Mouse (Mus musculus) adrenal gland, postnatal 36 days (tissue): ENCODE measurements at regions not wholly inside any gene's neighbourhood (a gene's known extent, or its start where the extent isn't known, plus 50 kb on each side); places are given as distances from the start of the nearest gene placed in this dataset.

ENCODE experiments used
- DNase-seq, 2 experiments: peaks; one replicate each; pipeline ENCODE4 v3.0.0; 2021; ENCODE audit warnings: mixed read lengths in 1 of 2

DNA sequence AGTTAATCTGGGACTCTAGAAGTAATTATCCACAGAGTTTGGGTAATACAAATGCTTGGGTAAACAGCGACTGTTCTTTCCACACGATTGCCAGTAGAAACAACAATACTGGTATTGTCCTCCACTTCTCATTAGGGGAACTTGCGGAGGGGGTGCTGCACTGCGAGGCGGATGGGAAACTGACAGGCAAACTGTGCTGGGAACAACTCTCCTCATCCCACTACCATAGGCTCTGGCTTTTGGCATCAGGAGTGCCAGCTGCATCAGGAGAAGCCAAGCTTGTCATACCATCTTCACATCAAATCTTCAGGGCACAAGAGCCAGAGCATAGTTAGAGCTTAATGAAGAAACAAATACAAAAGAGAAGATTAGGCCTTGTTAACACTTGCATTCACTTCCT lies 349.2 kb upstream of the Tmem161b start:
- DNase-seq: no peak

GRCm38 (mm10) chr13:83879561-83879960 lies 342.5 kb upstream of the Tmem161b start:
- no peak for DNase-seq

DNA sequence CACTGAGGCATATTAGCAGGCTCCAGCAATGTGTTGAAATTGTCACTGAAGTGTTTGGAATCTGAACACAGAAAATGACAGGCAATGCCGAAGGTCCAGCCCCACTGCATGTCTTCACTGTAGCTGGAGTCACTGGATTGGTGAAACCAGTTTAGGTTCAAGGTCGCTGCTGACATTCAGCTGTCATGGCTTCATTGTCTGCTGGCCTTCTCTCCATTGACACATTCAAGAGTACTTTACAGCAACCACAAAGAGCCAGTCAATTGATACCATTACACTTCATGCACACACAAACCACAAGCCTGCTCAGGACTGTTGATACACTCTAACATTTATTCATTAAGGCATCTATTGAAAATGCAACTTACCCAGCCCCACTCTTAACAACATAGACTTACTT lies 341.8 kb upstream of the Tmem161b start:
- DNase-seq: no peak

GRCm38 (mm10) chr13:83880772-83881171 lies 341.3 kb upstream of the Tmem161b start:
- DNase-seq: no peak

DNA sequence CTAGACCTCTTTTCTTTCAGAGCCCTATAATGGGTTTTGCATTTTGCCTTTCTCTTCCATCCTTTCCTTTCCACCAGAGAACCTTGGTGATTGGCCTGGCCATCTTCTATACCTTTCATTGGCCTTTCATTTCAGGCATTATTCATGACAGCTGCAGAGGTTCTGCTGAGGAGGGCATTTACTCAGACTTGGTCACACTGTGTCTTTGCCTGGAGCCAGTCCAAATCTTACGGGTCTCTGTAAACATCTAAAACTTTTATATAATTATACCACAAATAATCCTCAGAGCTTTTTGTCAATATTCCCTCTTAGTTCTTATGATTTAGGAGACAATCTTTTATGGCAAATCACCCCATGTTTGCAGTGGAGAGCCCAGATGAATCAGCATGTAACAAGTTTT lies 339.3 kb upstream of the Tmem161b start:
- no peak for DNase-seq

DNA sequence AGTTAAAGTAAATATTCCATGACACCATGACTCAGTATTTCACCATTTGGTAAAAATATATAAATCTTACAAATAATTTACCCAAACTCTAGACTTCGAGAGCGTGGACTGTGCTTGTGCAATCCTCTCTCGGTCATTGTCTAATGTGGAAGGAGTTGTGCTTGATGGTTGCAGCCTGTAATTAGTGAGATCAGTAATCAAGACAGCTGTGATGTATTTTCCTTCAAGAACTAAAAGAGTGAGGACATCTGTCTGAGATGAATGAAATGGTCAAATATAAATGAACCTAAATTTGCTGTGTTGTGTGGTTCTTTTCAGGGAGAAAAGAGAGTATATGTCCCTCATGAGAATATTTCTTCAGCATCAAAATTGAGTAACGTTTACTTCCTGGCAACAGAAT lies 338.3 kb upstream of the Tmem161b start:
- DNase-seq: no peak

GRCm38 (mm10) chr13:83884226-83884625 lies 337.9 kb upstream of the Tmem161b start:
- no peak for DNase-seq

GRCm38 (mm10) chr13:83884766-83885543 lies 337.1 kb upstream of the Tmem161b start:
- no peak for DNase-seq

DNA sequence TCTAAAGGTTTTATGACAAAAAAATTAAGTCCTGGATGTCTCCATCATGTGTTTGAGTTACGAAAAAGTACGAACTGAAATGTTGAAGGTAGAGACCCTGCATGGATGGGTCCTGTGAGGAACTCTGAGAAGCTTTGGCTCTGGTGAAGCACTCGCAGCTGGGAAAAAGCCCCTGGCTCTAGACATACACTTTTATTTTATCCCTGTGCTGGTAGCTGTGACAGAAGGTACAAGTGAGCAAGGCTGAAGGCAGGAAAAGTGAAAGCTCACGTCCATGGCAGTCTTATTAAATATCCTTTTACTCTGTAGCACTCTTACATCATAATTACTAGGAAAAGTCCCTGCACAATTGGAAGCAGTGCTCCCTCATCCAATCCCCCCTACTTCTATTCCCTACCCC lies 336.4 kb upstream of the Tmem161b start:
- no peak for DNase-seq

DNA sequence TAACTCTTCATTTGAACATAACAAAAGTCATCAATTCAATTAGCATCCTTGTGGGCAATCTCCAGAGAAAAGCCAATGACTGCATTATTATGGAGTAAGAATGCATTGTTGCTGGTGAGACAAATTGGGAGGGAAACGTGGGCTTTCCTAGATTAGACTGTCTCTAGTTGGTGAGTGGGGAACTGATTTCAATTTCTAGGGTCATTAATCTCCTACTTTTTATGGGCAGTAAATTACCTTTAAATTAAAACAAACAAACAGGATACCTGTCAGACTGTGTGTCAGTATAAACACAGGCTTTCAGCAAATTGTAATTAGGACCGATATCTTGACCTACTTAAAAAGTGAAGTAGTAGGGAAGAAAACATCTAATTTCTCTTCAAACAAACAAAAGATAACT lies 307.4 kb upstream of the Tmem161b start:
- no peak for DNase-seq

DNA sequence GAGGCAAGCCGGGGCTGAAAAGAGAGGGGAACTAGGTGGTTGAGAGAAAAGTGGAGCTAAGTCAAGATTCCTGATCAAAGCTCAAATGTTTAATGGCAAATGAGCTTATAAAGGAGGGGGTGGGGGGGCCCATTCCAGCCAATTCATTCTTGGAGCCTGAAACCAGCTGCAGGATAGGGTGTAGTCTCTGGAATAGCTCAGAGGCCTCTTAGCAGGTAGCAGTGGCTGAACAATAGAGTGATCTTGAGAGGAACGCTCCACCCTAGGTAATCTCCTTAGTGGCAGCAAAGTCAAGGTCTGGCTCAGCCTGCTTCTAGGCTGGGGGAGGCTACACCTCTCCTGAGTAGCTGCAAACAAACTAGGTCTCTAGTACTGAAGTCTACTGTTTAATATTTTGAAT lies 289.3 kb upstream of the Tmem161b start:
- DNase-seq: no peak

DNA sequence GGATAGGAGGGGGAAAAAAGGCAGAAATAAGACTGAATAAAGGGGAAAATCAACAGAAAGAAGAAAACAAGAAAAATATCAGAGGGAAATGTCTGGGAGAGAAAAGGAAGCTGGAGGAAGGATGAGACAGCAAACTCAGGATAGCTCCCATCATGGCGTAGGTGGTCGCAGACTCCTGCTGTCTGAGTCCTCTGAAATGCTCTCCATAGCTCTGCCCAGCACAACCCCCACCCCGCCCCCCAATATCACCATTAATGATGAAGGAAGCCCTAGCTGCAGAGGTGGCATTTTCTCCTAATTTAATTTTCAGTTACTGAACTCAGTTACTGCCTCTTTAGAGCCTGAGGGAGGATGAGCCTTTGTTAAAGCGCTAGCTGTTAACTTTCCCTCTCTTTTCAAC lies 275.6 kb upstream of the Tmem161b start:
- no peak for DNase-seq

DNA sequence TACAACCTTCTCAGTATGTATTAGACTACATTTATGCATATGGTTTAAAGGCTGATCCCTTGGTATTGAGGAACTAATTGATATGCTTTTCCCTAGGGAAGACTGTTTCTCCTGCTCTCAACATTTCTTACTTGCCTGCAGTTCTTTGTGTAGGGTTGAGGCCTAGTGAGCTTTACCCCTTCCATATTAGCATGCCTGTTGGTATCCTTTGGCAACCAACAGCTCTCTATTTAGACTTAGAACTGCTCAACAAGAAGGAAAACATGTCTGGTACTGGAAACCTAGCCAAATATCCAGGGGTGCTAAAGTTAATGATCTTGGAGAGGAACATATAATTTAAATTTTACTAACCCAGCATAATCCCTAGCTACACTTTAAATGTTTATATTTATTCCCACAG lies 270.9 kb upstream of the Tmem161b start:
- DNase-seq: no peak

- DNase-seq: no peak
These were observed 270.3 kb upstream of the Tmem161b start for GRCm38 (mm10) chr13:83951808-83952207.

DNA sequence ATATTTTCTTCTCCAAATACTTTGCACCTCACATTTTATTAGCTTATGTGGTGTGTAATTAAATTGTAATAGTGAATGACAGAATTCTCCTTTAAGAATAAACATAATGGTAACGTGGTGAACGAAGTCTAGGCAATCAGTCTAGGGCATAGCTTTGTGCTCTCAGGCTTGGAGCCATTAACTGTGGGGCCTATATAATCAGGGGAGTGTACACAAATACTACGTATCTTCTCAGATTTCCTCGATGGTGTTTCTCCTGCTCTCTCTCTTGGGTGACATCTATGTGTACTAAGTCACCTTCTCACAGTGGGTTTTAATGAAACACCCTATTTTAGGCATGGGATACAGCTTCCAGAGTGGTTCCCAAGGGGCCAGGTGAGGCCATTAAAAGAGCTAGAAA lies 269.7 kb upstream of the Tmem161b start:
- DNase-seq: no peak

- no peak for DNase-seq
These were observed 269.2 kb upstream of the Tmem161b start for GRCm38 (mm10) chr13:83952862-83953261.

DNA sequence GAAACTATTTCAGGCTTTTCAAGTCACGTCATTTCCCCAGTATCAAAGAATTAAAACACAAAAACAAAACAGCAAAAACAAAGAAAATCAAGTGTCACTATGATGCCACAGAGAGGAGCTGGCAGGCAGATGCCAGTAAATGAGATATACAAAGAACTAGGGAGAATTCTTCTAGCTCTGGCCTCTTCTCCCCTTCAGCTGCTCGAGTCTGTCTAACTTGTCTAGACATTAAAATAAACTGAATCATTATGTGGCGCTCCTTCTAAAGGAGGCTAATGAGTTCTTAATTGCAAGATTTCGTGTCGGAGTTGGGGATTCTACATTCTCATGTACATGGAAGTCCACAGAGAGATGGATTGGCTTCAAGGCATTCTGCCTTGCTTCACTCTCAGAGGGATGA lies 266.4 kb upstream of the Tmem161b start:
- DNase-seq: no peak

GRCm38 (mm10) chr13:83978541-83978940 lies 243.6 kb upstream of the Tmem161b start:
- no peak for DNase-seq

DNA sequence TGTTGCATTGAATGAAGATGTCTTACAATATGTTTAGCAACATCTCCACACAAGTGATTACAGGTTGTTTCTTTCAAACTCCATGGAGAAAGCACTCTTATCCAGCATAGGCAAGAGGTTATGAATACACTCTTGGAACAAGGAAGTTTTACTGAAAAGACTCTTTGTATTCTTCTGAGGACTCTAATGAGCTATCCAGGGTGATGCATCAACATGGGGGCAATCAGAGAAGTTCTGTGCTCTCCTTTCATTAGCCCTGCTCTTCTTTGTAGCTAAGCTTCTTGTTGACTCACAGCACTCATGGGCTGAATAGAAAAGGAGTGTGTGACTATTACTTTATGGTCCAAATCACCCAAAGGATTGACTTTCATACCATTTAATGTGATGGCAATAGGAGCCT lies 242.6 kb upstream of the Tmem161b start:
- DNase-seq: no peak

- no peak for DNase-seq
These were observed 237.3 kb upstream of the Tmem161b start for GRCm38 (mm10) chr13:83984651-83985331.

DNA sequence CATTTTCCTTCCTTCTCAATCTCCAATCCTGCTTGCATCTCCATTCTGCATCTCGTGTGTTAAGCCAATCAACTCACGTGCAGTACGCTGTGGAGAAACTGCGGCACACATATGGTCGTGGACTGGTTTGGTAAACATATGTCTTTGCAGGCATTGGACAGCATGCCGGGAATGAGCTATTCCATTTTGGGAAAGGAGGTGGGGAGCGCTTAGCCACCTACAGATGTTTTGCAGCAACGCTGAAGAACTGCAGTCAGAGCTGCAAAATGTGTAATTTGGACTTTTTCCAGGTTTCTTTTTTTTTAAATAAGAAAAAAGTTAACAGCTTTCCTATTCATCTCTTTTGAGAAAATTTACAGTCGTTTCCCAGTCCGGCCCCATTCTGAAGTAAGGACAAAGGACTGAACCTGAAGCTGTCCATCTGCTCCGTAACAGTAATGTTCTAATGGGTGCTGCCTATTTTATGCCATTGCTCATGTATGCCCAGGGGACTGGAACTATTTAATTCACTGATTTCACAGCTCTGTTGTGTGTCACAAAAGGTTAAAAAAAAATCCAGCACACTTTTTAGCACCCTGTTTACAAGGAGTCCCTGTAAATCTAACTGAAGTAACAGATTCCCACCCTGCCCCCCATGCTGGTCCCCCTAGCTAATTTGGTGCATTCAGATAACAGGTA lies 234.2 kb upstream of the Tmem161b start:
- no peak for DNase-seq

GRCm38 (mm10) chr13:83988517-83988916 lies 233.6 kb upstream of the Tmem161b start:
- DNase-seq: no peak

DNA sequence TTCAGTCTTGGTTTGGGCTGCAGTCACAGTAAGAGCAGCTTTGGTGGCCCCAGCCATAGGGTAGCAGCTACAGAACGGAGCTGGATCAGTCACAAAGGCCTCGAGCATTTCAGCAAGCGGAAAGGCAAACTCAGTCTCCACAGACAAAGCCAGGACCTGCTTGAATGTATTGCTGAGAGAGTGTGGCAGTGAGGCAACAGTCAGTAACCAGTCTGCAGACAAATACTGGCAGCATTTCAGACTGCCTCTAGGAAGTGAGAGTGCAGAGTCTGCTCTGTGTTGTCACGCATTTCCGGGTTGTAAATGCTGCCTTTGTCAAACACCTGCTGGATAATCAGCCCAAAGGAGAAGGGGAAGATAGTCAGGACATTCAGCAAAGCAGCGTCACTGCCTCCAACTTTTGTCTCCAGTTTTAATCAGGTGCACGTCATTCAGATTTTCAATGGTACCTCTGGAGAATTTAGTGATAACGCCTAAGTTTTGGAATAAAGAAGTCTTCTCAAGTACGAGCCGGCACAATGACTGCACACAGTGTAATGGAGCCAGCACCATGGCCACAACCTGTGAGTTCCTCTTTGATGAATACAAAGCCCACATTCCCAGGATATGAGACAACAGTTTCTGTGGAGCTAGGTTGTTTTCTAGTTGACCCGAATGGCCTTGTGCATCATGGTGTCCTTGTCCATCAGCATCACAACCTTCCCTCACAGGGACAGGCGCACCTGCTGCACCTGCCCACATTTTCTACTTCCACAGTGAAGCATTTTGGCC lies 224.3 kb upstream of the Tmem161b start:
- no peak for DNase-seq
